Mouse (Mus musculus) kidney, adult 8-10 months (tissue): ENCODE data around the gene Atg5.
"Not testable (repeated sequence)": the region's sequence is repeated elsewhere in the genome, so short reads cannot be mapped to it uniquely, and the experiment has no call there.

ENCODE experiments used
- DNase-seq, 2 experiments: peaks; one replicate each; pipeline ENCODE4 v3.0.0; 2022

Gene Atg5

DNA sequence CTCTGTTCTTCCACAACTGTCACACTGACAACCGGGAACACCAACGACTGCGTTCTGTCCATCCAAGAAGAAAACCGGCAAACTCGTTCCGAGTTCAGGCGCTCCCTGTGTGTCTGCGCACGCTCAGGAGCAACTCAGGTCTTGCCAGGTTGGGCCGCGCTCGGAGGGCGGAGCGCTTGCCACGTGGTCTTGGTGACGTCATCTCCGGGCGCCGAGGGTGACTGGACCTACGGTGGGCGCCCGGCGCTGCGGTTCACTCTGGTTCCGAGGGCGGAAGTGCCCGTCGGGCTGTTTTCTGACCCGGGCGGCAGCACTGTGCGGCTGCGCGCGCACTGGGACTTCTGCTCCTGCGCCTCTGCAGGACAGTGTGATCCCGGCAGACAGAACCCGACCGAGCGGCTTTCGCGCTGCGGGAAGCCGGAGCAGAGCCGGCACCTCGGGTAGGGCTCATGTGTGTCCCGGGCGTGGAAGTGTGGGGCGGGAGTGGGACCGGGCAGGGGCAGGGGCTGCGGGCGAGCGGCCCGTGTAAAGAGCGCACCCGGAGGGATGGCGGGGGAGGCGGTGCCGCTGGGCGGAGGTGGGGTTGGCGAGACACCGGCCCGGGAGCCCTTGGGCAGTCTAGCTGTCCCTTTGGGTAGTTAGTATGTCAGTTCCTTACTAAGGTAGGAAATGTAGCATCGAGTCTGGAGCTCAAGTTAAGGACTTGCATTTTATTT, at the start of gene Atg5:
Gene Atg5 (plus strand): TSS at position 214 of the 716 bp plus-strand sequence.
- DNase-seq, result peak; percentile 98 to 99

- DNase-seq, result not testable (repeated sequence)
Observed at GRCm38 (mm10) chr10:44219073-44219472, 49.1 kb upstream of the Atg5 start.

DNA sequence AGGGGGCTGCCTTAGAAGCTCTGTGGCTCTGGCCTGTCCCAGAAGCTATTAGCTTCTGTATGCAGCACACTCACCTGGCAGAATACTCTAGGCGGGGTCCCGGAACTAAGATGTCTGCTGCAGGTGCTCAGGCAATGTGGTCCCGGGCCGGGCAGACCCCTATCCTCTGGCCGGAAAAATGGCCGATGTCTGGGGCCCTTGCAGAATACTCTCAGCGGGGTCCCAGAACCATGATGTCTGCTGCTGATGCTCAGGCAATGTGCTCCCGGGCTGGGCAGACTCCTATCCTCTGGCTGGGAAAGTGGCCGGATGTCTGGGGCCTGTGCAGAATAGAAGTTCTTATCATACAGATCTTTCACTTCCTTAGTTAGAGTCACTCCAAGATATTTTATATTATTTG, 43.8 kb upstream of the Atg5 start:
- no peak for DNase-seq

- peak; percentile 15 to 39 for DNase-seq
Observed at GRCm38 (mm10) chr10:44233351-44233750, 34.8 kb upstream of the Atg5 start.

GRCm38 (mm10) chr10:44235298-44235697, 32.9 kb upstream of the Atg5 start:
- not testable (repeated sequence) for DNase-seq

DNA sequence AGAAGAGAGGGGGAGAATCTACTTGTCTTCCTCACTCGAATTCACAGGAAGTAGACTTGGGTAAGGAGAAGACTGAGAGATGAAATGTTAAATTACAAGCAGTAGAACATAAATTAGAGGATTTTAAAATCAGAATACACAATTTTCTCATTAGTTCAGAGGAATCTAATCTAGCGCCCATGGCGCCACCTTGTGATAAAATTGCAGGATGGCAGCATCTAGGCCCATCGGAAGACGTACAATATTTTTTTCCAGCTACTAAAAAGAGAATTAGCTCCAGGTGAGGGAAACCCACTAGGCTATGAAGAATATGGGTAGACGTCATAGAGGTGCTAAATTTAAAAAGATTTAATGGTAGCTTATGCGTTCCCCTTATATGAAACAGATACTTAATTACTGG, 11.5 kb upstream of the Atg5 start:
- no peak for DNase-seq

DNA sequence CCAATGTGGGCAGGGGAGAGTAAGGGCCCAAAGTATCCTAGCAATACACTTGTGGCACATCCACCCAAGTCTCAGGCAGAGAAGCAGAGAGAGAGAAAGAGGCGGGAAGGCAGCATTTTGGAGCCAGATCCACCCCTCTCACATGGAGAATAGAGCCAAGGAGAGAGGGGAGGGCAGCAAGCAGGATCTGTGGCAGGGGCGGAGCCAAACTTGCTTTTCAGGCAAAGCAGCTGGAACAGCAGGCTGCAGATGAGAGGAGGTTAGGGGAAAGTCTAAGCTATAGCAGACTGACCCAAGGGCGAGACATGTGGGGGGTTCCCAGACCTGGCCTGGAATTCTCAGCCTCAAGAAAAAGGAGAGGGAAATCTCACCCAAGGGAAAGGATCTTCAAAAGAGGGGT, 2.3 kb upstream of the Atg5 start:
- no peak for DNase-seq

- peak; percentile 41 to 53 for DNase-seq
Observed at GRCm38 (mm10) chr10:44266561-44266960, 1.6 kb upstream of the Atg5 start.

GRCm38 (mm10) chr10:44267426-44268142, 574 bp upstream of the Atg5 start:
- DNase-seq, result no peak

- DNase-seq, result no peak
Observed at GRCm38 (mm10) chr10:44269211-44269610, 1.1 kb downstream of the Atg5 start.

GRCm38 (mm10) chr10:44282323-44282722, 14.2 kb downstream of the Atg5 start:
- no peak for DNase-seq

DNA sequence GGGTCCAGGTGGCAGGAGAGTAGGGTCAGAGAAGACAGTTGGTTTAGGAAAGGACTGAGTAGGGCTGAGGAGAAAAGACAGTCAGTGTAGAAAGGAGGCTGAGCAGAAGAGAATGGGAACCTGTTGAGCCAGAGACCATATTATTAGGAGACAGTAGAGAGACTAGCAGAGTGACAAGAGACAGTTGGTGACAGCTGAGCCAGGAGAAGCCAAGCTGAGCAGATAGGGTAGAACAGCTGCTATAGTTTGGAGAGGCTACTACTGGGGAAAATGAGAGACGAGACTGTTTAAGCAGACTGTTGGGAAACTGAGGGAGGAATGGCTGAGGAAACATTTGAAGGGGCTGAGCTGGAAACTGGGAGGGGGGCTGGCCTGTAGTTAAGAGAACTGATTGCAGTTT, 16.9 kb downstream of the Atg5 start:
- DNase-seq, result no peak

DNA sequence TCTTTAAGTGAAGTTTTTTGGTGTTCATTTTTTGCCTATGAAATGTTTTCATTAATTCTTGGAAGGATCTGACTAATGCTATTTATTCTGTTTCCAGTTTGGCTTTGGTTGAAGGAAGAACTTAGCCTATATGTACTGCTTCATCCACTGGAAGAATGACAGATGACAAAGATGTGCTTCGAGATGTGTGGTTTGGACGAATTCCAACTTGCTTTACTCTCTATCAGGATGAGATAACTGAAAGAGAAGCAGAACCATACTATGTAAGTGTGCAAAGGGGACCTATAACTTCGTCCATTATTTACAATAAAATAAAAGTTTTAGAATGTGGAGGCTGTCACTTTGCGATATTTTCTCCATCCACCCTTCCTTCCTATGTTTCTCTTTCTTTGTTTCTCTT, 17.8 kb downstream of the Atg5 start:
- DNase-seq, result no peak

- no peak for DNase-seq
Observed at GRCm38 (mm10) chr10:44290876-44291275, 22.7 kb downstream of the Atg5 start.

DNA sequence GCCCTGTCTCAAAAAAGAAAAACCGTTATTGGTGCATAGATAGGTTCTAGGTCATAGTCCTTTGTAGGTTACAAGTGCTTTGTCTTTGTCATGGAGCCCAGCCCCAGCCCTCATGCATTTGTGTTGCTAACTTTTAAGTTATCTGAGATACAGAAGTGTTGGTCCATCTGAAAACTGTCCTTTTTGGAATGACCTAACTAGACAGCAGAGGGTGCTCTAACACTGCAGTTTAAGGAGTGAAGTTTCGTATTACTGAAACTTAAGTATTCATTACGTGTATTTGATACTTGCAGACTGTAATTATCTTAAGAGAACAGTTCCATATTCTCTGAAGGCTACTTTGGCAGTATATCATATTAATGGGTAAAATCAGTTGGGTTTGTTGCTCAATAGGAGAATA, 24.0 kb downstream of the Atg5 start:
- peak; percentile 12 to 20 for DNase-seq

- DNase-seq, result no peak
Observed at GRCm38 (mm10) chr10:44299165-44299564, 31.0 kb downstream of the Atg5 start.

DNA sequence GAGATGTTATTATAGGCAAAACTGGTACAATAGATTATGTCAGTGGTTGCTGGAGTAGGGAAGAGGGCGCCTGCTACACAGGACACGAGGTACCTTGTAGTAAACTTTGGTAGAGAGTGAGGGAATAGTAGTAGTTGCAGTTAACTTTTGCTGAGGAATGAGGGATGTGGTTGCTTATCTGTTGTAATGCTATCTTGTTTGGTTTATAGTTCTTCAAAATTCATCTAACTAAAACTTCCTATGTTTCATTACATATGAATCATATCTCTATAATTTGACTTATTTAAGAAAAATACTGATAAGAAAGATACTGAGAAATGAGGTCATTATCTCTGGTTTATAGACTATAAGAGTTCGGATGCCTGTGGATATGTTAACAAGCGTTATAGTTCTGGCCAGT, 31.9 kb downstream of the Atg5 start:
- DNase-seq, result no peak

GRCm38 (mm10) chr10:44303648-44304329, 35.6 kb downstream of the Atg5 start:
- no peak for DNase-seq

DNA sequence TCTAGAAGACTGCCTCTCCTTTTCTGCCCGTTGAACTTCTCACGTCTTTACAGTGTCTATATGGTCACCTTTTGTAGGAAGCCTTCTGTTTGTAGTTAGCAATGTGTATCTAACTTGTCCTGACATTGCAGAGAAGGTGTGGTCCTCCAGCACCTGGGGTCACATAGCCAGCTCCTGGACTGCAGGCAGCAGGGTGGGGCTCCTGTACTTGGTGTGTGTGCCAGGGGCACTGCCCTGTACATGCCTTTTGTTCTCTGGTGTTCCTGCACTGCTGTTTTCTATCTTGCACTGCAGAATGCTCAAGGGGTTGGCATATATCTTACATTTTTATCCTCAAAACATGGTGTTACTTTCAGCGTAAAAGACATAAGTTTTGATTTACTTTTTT, 36.2 kb downstream of the Atg5 start:
- no peak for DNase-seq

DNA sequence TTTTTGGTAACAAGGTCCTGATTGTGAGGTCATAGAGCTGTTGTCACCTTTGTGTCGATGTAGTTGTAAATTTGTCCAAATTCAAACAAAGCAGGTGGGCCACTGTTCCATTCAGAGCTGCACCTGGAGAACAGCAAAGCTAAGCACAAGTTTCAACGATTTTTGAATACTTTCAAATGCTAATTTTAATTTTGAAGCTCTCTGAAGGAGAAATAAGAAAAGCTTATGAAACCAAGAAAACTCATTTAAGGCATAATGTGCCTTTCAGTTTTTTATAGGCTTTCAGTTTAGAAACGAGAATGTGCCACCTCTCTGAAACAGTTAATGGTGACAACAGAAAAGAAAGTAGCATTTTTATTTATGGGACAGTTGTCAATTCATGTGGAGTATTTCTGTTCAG, 36.7 kb downstream of the Atg5 start:
- no peak for DNase-seq

DNA sequence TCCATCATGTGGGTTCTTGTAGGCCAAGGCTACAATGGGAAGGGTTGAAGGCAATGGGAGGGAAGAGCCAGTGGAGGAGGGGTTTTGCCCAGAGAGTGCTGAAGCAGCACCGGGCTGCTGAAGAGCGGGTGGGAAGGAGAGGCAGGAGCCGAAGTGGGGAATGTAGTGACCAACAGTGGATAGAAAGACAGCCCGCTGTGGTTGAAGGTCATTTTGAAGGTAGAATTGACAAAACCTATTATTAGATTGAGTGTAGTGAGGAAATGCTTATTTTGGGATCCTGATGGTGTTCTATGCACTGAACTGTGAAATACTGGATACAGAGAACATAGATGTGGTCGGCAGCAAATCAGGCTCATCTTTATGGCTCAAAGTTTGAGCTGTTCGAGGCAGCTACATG, 38.1 kb downstream of the Atg5 start:
- no peak for DNase-seq

DNA sequence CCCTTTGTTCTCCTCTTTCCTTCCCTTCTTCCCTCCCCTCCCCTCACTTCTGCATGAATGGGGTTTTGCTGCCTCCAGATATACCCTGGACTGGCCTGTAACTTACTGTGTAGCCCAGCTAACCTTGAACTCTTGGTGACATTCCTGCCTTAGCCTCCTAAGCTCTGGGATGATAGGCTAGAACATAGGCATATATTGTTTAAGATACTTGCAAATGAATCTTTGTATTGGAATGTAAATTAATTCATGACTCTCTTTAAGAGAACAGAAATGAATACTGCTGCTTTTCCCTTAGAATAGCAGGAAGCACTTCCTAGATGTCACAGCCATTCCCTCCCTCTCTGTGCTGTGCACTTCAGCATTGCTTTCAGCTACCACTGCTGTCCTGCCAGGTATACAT, 40.1 kb downstream of the Atg5 start:
- no peak for DNase-seq

DNA sequence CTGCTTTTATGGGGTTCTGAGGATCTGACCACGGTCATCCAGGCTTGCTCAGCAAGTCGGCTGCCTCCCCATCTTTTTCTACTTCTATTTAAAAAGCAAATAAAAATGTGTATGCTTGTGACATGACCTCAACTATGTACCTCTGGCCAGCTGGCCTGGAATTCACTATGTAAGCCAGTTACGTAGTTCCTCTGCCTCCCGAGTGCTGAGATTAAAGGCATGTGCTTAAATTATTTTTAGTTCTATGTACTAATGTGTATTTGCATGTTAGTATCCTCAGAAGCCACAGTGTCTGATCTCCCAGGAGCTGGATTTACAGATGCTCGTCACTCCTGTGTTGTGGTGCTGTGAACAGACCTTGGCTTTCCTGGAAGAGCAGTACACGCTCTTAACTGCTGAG, 41.1 kb downstream of the Atg5 start:
- no peak for DNase-seq

GRCm38 (mm10) chr10:44315276-44315675, 47.1 kb downstream of the Atg5 start:
- no peak for DNase-seq
